Mouse (Mus musculus) left cerebral cortex, postnatal 4 days (tissue): ENCODE measurements around the gene Arhgef12. TPM values are rescaled to one million over a fixed set of nuclear protein-coding genes. Genes with fewer than 3 reads are reported as not detected.
A peak's percentile ranks its signal among the peaks of the same experiment; 100 is the strongest.
"Not testable (repeated sequence)": the region's sequence is repeated elsewhere in the genome, so short reads cannot be mapped to it uniquely, and the experiment has no call there.

Experiments used
- DNase-seq: peaks from one replicate; pipeline ENCODE4 v3.0.0-alpha.2; 2022
- intact Hi-C: fragments of 180-260 bp; cut with DNase I; formaldehyde crosslinking; loops from one replicate; pipeline ENCODE4 v1.15.1; 2025
- total RNA-seq, 2 experiments: library from RNA; stranded (reverse); gene quantifications; 2 replicates each; pipeline ENCODE4 v1.2.3; 2021

The Arhgef12 gene
- 100 to 1,000 TPM; 185 to 199 TPM for total RNA-seq

GRCm38 (mm10) chr9:43107187-43107517, at the start of gene Arhgef12:
Gene Arhgef12, minus strand, starts transcription at chr9:43107239.
- intact Hi-C loops = loop anchor here (5.0 kb wide), 1 partner anchor 35 kb away; no protein-coding TSS in a partner anchor
- DNase-seq = peak; percentile 21

- intact Hi-C loops = no loop called here
These were observed 48.9 kb upstream of the Arhgef12 start for GRCm38 (mm10) chr9:43155960-43156359.

GRCm38 (mm10) chr9:43151779-43152178, 44.7 kb upstream of the Arhgef12 start:
- no peak for DNase-seq
- intact Hi-C loops = no loop called here

More at GRCm38 (mm10) chr9:43155960-43156359, 48.9 kb upstream of the Arhgef12 start:
- no peak for DNase-seq

- intact Hi-C loops = no loop called here
- DNase-seq = no peak
These were observed 43.9 kb upstream of the Arhgef12 start for GRCm38 (mm10) chr9:43150957-43151356.

- intact Hi-C loops = no loop called here
- peak; percentile 41 for DNase-seq
These were observed 43.0 kb upstream of the Arhgef12 start for GRCm38 (mm10) chr9:43150075-43150474.

- intact Hi-C loops = no loop called here
- no peak for DNase-seq
These were observed 42.5 kb upstream of the Arhgef12 start for GRCm38 (mm10) chr9:43149498-43149897.

GRCm38 (mm10) chr9:43145196-43145595, 38.2 kb upstream of the Arhgef12 start:
- no peak for DNase-seq
- intact Hi-C loops = no loop called here

GRCm38 (mm10) chr9:43144206-43144810, 37.3 kb upstream of the Arhgef12 start:
- no peak for DNase-seq
- intact Hi-C loops = loop anchor here (5.0 kb wide), 1 partner anchor 138 kb away; no protein-coding TSS in a partner anchor

- intact Hi-C loops = loop anchor here (2.0 to 5.0 kb wide), 2 partner anchors 69 to 140 kb away; partner anchors contain the start of gene Pou2f3
- peak; percentile 74 for DNase-seq
These were observed 34.8 kb upstream of the Arhgef12 start for GRCm38 (mm10) chr9:43141839-43142238.

- intact Hi-C loops = no loop called here
- DNase-seq = no peak
These were observed 26.5 kb upstream of the Arhgef12 start for GRCm38 (mm10) chr9:43133525-43133924.

GRCm38 (mm10) chr9:43132380-43132779, 25.3 kb upstream of the Arhgef12 start:
- intact Hi-C loops = no loop called here
- no peak for DNase-seq

GRCm38 (mm10) chr9:43131940-43132339, 24.9 kb upstream of the Arhgef12 start:
- DNase-seq = no peak
- intact Hi-C loops = no loop called here

GRCm38 (mm10) chr9:43130684-43131083, 23.6 kb upstream of the Arhgef12 start:
- no peak for DNase-seq
- intact Hi-C loops = no loop called here

GRCm38 (mm10) chr9:43127101-43127787, 20.2 kb upstream of the Arhgef12 start:
- intact Hi-C loops = no loop called here
- peak; percentile 27 for DNase-seq

- intact Hi-C loops = no loop called here
These were observed 15.3 kb upstream of the Arhgef12 start for GRCm38 (mm10) chr9:43122379-43122778.

GRCm38 (mm10) chr9:43121948-43122347, 14.9 kb upstream of the Arhgef12 start:
- DNase-seq, intact Hi-C loops: not testable (repeated sequence)

More at GRCm38 (mm10) chr9:43122379-43122778, 15.3 kb upstream of the Arhgef12 start:
- no peak for DNase-seq

GRCm38 (mm10) chr9:43116997-43117336, 9.9 kb upstream of the Arhgef12 start:
- no peak for DNase-seq
- intact Hi-C loops = no loop called here

GRCm38 (mm10) chr9:43116134-43116996, 9.3 kb upstream of the Arhgef12 start, which contains the start of gene Tmem136:
Gene Tmem136, minus strand, starts transcription at chr9:43116570.
- intact Hi-C loops = no loop called here
- peak; percentile 72 for DNase-seq

GRCm38 (mm10) chr9:43115431-43116133, 8.5 kb upstream of the Arhgef12 start:
- DNase-seq = no peak
- intact Hi-C loops = no loop called here

GRCm38 (mm10) chr9:43114833-43115232, 7.8 kb upstream of the Arhgef12 start:
- intact Hi-C loops = no loop called here
- no peak for DNase-seq
